In genomic region chr16:26886337-26886736, GRCm38 (mm10) we compare ENCODE assay signal across 26 mouse cellular contexts.
"Had no signal": no experiment of that assay in that cellular context is flagged by ENCODE, and none has a peak within 500 bp of the region (broad histone marks: within the 10 kb centered on the region; RNA-seq: fewer than 3 reads in every experiment).

No protein-coding gene starts in this region.

- H3K9me3 ChIP-seq: embryonic facial prominence, embryonic 12.5 days; embryonic facial prominence, embryonic 13.5 days; embryonic facial prominence, embryonic 15.5 days; forebrain, embryonic 10.5 days; forebrain, embryonic 12.5 days; forebrain, embryonic 13.5 days; forebrain, embryonic 15.5 days; heart, embryonic 10.5 days had no signal

- H3K4me3 ChIP-seq: embryonic facial prominence, embryonic 12.5 days; embryonic facial prominence, embryonic 13.5 days; embryonic facial prominence, embryonic 15.5 days; erythroblast, embryonic 14.5 days; forebrain, embryonic 10.5 days; forebrain, embryonic 12.5 days; forebrain, embryonic 13.5 days; forebrain, embryonic 15.5 days; gastrocnemius, adult 2 months; heart, adult 2 months; heart, embryonic 10.5 days had no signal

- H3K36me3 ChIP-seq: embryonic facial prominence, embryonic 12.5 days; embryonic facial prominence, embryonic 13.5 days; embryonic facial prominence, embryonic 15.5 days; forebrain, embryonic 10.5 days; forebrain, embryonic 12.5 days; forebrain, embryonic 15.5 days; heart, embryonic 10.5 days had no signal

- H3K4me2 ChIP-seq: embryonic facial prominence, embryonic 12.5 days; embryonic facial prominence, embryonic 13.5 days; embryonic facial prominence, embryonic 15.5 days; forebrain, embryonic 12.5 days; forebrain, embryonic 13.5 days; forebrain, embryonic 15.5 days had no signal

- ATAC-seq: forebrain, embryonic 13.5 days; forebrain, embryonic 14.5 days; forebrain, embryonic 15.5 days; forebrain, embryonic 16.5 days; forebrain, postnatal 0 days had no signal

- H3K4me1 ChIP-seq: embryonic facial prominence, embryonic 12.5 days; embryonic facial prominence, embryonic 13.5 days; embryonic facial prominence, embryonic 15.5 days; forebrain, embryonic 10.5 days; forebrain, embryonic 12.5 days; forebrain, embryonic 13.5 days; forebrain, embryonic 15.5 days; heart, embryonic 10.5 days had no signal

- H3K27me3 ChIP-seq: embryonic facial prominence, embryonic 12.5 days; embryonic facial prominence, embryonic 13.5 days; embryonic facial prominence, embryonic 15.5 days; forebrain, embryonic 12.5 days; forebrain, embryonic 13.5 days; forebrain, embryonic 15.5 days had no signal

- H3K27ac ChIP-seq: embryonic facial prominence, embryonic 12.5 days; embryonic facial prominence, embryonic 13.5 days; embryonic facial prominence, embryonic 15.5 days; forebrain, embryonic 10.5 days; forebrain, embryonic 12.5 days; forebrain, embryonic 13.5 days; forebrain, embryonic 15.5 days; gastrocnemius, adult 2 months; heart, adult 2 months; heart, embryonic 10.5 days had no signal

- H3K9ac ChIP-seq: embryonic facial prominence, embryonic 12.5 days; embryonic facial prominence, embryonic 13.5 days; embryonic facial prominence, embryonic 15.5 days; forebrain, embryonic 12.5 days; forebrain, embryonic 13.5 days; forebrain, embryonic 15.5 days; forebrain, postnatal 0 days had no signal

- DNase-seq: cerebellum, adult 9-11 months; cerebellum, postnatal 10 days; cerebellum, postnatal 14 days; cerebellum, postnatal 25 days; cerebellum, postnatal 36 days; embryo, embryonic 11 days; forebrain, postnatal 0 days; gastrocnemius, adult 2 months; gastrocnemius, postnatal 10 days; gastrocnemius, postnatal 14 days; gastrocnemius, postnatal 25 days; gastrocnemius, postnatal 36 days; heart, adult 11 months; heart, adult 18-20 months; heart, adult 2 months had no signal
